Mouse (Mus musculus) liver (tissue): ENCODE measurements at regions not wholly inside any gene's neighbourhood (a gene's known extent, or its start where the extent isn't known, plus 50 kb on each side); places are given as distances from the start of the nearest gene placed in this dataset.

ENCODE experiments used
- DNase-seq: peaks from one replicate; pipeline ENCODE4 v3.0.0-alpha.2; 2020; ENCODE audit warnings: mixed read lengths

DNA sequence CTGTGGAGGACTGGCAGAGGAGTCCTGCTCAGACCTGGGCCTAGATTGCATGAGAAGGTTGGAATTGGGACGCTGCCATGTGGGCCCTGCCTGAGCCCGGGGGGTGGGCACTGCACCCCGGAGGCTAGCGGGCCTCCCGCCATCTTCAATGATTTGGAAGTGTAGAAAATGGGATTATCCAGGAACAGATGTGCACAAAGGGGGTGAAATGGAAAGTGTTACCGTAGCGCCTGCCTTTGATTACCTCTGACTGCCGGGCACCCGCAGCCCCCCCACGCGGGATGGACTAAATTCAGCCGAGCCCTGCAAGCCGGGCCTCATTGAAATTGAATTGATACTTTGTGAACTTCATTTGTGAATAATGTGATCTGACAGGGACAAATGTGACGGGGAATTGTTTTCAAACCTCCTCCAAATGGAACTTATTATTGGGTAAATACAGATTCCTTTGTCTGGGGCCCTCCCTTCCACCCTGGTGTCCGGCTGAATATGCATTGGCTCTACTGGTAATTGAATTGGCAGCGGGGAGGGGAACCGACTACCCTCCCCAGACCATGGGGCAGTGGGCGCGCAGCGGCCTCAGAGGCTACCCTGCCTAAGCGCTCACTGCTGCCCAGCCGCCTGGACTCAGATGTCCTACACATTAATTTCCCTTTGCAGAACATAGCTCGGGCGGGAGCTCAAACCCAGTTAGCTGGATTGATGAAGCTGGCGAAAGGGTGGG lies 77.9 kb upstream of the Nkx1-1 start:
- DNase-seq, result no peak

GRCm38 (mm10) chr5:33505786-33506185 lies 72.0 kb upstream of the Nkx1-1 start:
- DNase-seq, result no peak

- DNase-seq, result no peak
Observed at GRCm38 (mm10) chr5:33501735-33502495, 68.1 kb upstream of the Nkx1-1 start.

DNA sequence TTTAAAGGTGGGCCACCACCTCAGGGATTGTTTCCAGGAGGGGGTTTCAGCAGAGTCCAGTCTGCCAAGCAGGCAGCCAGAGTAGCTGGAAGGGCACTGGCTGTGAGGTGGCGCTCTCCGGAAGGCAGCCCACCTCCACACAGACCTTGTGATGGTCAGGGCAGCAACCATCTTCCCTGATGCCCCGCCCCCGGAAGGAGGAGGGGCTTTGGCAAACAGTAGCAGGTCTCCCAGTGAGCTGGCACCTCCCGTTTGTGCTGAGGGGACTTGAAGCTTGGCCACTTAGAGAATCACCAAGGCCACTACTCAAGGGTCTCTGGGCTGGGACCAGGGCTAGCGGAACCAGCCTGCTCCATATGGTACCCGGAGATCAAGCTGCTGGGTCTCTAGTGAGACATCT lies 67.4 kb upstream of the Nkx1-1 start:
- no peak for DNase-seq

DNA sequence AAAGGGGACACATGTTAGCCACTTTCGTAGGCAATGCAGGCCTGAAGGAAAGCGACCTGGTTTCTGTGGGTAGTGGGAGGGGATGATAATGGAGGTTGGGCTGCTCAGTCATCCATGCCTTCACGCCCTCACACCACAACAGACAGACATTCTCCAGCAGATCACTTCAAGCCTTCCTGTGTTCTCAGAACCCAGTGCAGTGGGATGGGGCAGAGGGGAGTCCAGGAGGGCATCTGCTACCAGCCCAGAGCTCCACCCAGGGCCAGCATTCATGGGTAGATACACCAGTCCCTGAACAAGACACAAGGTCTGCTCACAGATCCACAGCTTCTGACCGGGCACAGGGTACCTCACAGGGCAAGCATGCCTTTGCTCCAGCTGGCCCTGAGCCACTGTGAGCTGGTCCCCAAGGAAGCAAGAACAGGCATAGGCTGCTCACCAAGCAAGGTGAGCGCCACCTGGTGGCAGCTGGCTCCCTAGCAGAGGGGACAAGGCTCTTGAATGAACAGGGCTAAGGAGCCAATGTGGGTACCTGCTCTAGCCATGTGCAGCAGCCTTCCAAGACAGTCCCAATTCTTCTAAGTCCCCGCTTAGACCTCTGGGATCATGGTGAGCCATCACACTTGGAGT lies 62.2 kb upstream of the Nkx1-1 start:
- DNase-seq, result peak; percentile 84

GRCm38 (mm10) chr5:33495276-33495675 lies 61.5 kb upstream of the Nkx1-1 start:
- no peak for DNase-seq

DNA sequence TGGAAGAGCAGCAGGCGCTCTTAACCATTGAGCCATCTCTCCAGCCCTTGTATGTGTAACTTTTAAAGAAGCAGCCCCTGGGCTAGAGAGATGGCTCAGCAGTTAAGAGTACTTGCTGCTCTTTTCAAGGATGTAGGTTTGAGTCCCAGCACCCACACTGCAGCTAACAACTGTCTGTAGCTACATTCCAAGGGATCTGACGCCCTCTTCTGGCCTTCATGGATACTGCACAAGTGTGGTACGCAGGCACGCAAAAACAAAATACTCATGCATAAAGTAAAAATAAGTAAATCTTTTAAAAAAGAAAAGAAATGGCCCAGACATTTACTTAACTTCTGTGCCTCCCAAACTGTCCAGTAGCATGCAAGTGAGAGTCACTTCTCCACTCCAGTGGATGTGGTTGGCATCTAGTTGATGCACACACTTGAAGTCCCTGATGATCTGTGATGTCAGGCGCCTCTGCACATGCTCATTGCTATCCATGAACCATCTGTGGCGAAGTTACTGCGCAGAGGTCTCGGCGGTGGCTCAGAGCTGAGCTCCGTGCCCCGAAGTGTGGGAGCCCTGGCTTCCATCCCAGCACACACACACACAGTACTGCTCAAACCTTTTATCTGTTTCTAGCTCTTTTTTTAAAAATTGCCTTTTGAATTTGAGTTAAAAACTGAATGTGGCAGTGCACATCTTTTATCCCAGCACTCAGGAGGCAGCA lies 59.0 kb upstream of the Nkx1-1 start:
- no peak for DNase-seq

GRCm38 (mm10) chr5:33489286-33489685 lies 55.5 kb upstream of the Nkx1-1 start:
- DNase-seq, result no peak

DNA sequence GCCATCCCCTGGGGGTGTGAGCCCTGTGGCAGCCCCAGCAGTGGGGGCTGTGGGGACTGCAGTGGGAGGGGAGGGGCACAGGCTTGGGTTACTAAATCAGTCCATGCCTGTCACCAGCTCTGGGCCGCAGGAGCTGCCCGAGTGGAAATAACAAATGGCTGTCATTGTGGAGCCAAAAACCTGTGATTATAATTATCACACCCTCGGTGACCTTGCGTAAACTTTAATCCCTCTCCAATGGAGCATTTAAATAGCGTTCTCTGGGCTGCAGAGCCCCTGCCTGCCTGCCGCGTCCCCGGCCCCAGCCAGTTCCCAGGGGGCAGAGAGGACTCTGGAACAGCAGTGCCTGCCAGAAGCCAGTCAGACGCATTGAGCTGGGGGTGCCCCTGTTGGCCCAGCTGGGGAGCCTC lies 54.4 kb upstream of the Nkx1-1 start:
- DNase-seq, result no peak

DNA sequence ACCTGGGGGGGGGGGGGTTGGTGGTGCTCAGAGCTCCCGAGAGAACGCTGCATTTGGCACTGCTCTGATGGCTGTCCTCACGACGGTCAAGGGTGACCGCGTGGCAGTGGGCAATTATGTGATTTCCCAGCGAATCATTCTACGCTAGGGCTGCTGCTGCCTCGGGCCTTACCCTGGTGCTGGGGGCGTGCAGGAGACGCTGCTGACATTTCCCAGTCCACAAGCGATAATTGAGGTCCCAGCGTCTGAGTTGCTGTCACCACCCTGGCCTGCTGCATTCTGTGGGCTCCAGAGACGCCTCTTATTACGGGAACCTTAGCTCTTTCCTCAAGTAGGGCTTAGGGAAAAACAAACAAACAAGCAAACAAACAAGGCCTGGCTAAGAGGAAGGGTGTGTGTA lies 52.0 kb upstream of the Nkx1-1 start:
- no peak for DNase-seq
